Mouse (Mus musculus): ENCODE measurements at regions not wholly inside any gene's neighbourhood (a gene's known extent, or its start where the extent isn't known, plus 50 kb on each side); places are given as distances from the start of the nearest gene placed in this dataset.

DNA sequence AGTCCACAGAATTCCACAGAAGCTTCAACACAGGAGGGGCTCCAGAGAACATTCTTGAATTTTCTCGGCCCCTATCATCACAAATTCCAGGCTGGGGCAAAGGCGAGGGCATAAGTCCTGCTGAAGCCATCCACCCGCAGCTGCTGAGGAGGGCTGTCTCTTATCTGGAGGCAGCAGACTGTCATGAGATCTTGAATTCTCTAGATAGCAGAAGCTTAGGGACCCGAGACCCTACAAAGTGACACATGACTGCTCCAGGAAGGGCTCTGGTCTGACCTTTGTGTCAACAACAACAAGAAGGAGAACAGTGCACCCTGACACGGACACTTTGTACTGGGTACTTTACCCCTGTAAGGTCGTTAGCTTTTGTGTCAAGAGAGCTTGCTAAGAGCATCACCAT is 57.2 kb downstream of the Lao1 start:
- DNase-seq (ENCODE audit: low spot score): peak; percentile 32

DNA sequence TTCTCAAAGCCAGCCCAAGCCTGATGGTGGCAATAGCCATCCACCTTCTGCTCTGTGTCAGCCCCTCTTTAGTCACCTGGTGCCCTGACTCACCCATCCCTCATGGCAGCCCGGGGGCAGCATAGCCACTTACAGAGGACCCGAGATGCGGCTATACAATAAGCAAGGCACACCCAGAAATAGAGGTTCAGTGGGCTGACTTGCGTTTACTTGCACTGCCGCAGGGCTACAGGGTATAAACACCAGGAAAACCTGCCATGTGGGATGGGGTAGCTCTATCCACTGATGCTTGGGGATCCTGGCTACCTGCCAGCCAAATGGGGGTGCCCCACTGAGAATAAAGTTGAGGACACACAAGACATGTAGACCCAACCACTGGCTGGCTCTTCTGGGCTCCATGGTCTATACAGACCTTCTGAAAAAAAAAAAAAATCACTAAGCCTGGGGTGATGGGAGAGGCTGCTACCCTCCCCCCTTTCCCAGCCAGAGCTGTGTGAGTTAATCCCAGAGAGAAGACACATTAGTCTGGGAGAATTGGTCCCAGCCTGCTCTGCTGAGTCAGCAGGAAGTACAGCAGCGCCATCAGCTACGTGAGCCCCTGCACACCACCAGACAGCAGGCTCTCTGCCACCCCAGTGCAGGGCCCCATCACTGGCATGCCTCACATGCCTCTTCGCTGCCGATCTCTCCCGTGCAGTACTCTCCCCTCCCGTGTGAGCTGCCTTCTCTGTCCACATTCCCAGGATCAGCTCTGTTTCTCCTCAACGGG is 57.8 kb downstream of the Lao1 start:
- peak; percentile 82 for DNase-seq (ENCODE audit: low spot score)

DNA sequence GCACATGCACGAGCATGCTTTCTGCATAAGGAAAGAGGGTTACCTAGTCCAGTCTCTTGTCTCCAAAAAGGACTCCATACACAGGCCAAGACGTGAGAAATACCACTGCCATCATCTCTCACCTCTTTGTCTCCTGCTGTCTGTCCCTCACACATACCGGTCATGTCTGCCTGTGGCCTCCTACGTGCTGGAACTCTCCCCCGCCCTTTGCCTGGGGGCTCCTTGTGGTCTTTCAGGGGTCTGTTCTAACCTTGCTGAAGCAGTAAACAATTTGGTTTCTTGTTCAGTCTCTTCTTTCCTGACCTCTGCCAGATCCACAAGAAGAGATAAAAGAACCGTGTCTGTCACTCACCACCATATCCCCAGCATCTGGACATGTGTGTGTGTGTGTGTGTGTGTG is 61.0 kb downstream of the Lao1 start:
- no peak for DNase-seq (ENCODE audit: low spot score)

DNA sequence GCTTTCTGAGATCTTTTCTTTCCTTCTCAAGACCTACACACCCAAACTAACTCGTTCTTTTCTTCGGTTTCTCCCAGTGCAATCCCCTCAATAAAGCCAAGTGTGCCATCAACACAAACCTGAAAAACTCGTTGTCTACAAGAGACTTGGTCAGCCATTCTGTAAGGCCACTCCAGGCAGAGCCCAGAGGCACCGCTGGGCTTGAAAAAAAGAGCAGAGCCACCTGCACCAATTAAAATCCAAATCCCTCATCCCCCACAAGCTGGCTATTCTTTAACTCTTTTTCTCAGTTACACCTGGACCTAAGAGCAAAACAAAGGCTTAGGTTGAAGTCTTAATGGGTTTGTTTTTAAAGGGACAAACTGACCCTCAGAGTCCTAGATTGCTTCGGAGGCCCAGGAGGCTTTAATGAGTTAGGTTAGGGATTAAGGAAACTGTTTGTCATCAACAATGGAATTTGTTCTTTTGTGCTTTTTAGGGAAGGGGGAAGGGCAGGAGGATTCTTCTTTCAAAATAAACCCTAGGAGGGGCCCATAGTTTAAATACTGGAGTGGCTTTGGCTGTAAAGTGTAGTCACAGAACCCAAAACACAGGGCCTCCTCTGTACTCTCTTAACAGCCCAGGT is 65.0 kb downstream of the Lao1 start:
- DNase-seq (ENCODE audit: low spot score): no peak

DNA sequence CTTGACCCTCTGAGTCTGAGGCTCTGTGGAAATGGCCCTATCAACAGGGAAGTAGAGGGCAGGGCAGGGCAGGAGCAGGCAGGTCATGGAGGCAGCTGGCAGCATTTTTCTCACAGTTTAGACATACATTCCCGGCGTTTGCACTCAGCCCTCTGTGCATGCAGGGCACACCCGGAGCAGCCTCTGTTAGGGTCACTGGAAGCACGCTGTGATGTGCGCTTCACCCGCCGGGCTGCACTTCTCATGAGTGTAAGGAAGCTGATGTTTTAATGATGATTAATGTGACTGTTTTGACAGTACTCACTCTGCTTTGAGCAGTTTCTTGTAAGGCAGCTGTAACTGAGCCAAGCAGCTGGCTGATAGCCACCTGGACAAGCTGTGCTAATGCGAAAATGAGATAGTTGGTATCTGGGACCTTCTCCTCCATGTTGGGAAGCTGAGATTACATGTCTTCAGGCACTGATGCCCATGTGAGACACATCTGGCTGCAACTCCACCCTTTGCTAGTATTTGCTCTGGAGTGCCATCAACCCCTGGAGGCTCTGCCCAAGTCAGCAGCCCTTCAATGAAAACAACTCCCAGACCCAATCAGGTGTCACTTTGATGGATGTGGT is 66.9 kb downstream of the Lao1 start:
- peak; percentile 70 for DNase-seq (ENCODE audit: low spot score)

DNA sequence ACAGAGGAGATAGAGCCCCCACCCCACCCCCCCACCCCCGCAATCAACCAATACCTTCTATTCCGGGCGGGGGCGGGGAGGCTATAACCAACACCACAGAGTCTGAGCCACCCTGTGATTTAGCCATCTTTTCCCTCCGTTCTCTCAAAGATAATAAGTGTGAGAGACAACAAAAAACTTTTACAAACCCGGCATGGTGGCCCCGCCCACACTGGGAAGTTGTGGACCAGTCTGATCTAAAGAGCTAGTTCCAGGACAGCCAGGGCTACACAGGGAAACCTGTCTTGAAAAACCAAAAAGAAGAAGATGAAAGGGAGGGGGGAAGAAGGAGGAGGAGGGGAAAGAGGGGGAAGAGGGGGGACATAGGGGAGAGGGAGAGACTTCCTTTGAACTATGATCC is 67.7 kb downstream of the Lao1 start:
- no peak for DNase-seq (ENCODE audit: low spot score)

DNA sequence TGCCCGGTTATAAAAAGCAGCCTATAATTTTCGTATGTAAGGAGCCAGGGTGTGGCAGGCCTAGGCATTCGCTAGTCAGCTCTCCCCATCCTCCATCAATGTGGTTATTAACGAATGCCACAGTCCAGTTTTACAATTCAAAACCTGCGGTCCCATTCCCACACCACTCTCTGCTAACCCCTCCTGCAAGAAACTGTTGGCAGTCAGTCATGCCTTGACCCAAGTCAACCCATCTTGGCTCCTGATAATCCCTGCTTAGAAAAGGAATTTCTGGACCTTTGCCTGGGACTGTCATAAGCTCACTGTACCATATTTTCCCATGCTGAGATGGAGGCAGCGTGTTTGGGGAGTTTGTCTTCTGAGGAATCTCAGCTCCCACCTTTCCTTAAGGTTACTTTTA is 68.4 kb downstream of the Lao1 start:
- no peak for DNase-seq (ENCODE audit: low spot score)

DNA sequence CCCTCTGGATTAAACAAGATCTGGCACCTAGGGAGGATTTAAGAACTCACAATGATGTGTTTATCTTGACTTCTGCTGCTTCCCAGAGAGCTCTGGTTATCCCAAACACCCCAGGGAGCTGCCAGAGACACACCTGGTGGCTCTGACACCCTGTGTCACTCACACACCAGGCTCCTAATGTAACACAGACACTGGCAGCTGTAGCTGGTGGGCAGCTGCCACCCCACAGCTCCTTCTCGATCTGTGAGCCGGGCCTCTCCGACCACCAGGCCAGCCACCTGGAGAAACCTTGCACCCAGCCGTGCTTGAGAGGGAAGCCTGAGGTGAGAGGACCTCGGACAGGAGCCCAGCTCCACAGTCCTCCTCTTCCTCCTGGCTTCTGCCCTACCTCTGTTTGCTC is 69.5 kb downstream of the Lao1 start:
- DNase-seq (ENCODE audit: low spot score): no peak

DNA sequence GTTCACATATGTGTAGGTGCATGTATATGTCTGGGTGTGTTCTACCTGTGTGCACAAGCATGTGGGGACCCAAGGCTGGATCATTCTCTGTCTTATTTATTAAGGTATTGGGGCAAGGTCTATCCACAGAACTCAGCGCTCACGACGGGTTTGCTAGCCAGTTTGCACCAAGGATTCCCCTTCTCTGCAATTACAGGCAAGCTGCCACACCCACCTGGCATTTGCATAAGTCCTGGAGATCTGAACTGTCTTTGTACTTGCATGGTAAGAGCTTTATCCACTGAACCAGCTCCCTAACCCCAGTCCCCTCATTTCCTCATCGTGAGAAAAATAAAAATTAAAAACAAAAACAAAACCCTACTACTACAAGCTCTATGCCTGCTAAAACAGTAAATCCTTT is 71.6 kb downstream of the Lao1 start:
- no peak for DNase-seq (ENCODE audit: low spot score)

DNA sequence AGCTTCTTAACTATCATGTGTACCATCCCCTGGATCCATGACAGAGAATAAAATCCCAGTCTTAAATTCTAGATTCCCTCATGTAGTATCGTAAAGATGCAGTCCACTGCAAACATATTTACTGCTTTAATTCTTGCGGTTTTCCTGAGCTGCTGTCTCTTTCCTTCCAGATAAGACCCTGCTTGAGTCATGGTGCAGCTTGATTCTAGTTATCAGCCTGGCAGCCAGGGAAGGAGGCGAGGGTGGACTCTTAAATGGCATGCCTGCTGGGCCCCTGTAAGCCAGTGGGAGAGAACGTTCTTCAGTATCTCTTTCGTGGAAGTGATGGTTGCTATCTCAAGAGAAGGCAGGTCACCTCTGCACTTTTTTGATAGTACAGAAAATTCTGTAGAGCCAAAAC is 71.9 kb upstream of the Slc2a1 start:
- no peak for DNase-seq (ENCODE audit: low spot score)

DNA sequence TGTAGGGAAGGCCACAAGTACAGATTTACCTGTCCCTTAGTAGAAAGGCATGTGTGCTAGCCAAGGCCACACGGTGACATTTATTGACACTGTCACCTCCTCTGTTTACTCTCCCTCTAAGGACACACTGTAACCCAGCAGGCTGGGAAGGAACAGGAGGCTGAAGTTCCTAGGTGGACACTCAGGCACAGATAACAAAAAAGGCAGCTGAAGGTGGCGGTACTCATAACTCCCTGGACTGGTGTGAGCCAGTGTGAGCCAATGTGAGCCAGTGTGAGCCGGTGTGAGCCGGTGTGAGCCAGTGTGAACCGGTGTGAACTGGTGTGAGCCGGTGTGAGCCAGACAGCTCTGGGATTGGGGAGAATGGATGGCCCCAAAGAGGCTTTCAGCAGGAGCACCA is 68.5 kb upstream of the Slc2a1 start:
- DNase-seq (ENCODE audit: low spot score): no peak

DNA sequence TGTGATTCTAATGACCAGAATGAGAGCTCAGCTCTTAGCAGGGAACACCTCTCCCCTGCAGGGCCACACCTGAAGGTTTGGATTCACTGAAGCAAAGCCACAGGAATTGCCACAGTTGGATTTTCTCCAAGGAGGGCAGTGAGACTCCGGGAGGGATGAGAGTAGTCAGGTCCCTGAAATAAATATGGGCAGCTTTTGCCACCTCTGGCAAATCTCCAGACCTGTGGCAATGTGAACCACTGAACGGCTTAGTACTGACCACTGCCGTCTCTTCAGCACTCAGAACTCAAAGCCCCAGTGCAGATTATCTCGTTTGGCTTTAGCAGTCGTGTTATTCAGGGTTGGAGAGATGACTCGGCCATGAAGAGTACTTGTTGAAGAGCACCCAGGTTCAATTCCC is 66.9 kb upstream of the Slc2a1 start:
- no peak for DNase-seq (ENCODE audit: low spot score)

DNA sequence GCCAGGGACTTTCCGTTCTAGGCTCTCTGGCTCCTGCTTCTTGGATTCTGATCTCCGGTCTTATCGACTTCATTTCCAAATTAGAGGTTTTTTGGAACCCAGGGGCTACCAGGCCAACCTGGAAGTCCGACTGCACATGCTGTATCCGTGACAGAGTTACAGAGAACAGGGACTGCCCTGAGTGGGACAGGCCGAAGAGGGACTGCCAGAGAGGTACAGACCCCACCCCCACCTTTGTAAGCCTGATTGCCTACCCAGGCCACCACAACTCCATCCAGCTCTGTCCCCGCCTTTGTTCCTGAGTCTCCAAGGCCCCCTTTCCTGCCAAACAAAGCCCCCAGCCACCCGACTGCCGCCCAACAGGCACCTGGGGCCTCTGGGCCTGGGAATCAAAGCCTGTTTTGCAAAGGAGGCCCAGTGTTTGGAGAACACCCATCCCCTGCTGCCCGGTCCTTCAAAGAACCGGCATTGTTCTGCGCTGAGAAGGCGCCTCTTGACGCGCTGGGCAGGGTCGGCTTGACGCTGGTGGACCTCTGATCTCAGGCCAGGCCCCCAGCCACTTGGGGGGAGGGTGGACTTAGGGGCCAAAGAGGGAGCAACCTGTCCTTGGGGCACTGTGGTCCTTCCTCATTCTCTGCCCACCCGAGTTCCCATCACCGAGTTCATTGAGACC is 64.4 kb upstream of the Slc2a1 start:
- DNase-seq (ENCODE audit: low spot score): no peak

DNA sequence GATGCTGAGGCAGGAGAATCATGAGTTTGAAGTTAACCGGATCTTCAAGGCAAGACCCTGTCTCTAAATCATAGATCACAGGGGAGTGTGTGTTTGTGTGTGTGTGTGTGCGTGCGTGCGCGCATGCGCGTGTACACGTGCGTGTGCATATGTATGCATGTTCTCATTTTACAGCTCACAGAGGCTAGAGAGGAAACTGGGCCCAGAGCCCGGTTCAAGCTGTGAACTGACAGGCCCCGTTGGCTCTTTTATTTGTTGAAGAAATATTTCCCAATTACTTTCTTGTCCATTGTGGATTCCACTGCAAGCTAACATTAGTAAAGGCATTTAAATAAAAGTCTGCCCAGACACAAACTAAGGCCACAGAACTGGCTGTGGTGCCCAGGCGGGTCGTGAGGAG is 63.7 kb upstream of the Slc2a1 start:
- no peak for DNase-seq (ENCODE audit: low spot score)

DNA sequence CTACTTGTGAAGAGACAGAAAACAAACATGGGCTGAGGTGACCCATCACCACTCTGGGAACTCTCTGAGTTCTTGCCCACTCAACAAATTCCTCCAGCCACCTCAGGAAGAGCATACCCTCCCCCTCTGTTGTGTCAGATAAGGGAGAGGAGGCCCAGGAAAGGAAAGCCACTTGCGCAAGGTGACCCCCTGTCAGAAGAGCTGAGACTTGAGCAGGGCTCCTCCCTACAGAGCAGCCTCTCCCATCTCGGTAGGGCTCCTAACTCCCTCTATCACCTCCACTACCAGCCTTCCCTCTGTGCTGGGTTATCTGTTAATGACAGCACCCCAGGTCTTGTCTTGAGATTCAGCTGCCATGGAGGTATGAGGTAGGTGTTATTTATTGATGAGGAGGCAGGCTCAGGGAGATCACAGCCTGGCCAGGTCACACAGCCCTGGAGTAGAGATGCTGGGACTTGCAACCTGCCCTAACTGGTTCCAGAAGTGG is 57.6 kb upstream of the Slc2a1 start:
- DNase-seq (ENCODE audit: low spot score): no peak

DNA sequence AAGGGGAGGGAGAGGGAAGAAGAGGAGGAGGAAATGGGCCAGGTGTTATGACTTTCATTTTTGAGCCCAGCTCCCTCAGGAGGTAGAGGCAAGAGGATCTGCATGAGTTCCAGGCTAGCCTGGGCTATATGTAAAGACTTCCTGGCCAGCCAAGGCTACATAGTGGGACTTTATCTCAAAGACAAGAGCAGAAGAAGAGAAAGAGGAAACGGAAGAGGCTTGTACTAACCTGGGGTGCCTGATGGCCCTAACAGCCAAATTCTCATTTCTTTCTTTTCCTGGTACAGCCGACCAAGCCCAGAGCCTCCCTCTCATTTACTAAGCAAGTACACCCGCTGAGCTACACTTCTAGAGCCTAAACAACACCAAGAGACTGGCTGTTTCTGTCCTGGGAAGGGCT is 56.0 kb upstream of the Slc2a1 start:
- DNase-seq (ENCODE audit: low spot score): no peak

DNA sequence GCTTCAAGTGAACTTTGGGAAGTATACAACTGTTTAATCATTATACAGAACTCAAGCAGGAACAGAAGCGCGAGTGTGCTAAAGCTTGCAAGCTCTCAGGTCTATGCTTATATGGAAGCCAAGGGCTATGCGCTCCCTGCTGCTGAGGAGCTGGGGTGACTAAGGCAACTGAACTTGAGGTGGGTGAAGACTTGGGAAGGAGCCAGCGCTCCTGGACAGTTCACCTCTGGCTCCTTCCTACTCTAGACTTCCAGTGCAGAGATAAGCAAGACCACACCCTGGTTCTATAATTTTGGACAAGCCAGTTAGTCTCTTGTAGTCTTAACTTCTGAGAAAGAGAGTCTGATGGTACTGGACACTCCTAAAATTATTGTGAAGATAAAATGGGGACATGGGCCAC is 55.3 kb upstream of the Slc2a1 start:
- DNase-seq (ENCODE audit: low spot score): no peak

DNA sequence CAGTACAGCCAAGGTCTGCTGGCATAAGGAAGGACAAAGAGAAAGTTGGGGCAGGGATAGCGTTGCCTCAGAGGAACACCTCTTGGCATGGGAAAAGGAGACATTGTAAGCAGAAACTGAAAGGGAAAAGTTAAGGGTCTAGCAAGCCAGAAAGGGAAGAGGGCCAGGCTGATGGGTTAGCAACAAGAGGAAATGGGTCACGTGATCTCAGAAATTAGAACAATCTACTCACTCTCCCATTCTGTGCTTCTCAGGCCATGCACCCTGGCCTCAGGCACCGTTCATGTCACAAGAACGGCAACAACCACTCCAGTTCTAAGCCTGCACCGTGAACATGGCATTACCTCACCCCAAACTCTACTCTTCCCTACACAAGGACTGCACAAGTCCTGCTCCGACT is 54.8 kb upstream of the Slc2a1 start:
- no peak for DNase-seq (ENCODE audit: low spot score)

DNA sequence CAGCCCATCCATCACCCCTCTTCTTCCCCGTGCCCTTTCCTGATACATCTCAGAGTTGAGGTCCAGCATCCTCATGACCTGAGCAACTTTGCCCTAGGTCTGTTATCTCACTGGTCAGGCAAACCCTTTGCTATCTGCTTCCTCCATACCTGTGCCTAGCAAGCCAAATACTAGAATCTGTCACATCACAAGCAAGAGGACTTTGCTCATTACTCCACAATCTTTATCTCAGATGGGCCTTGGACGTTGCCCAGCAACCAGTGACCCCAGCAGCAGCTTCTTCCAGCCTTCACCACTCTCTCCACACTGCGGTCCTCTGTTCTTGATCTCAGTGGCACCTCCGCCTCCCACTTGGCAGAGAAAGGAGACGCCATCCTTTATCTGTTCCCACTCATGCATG is 54.4 kb upstream of the Slc2a1 start:
- no peak for DNase-seq (ENCODE audit: low spot score)

DNA sequence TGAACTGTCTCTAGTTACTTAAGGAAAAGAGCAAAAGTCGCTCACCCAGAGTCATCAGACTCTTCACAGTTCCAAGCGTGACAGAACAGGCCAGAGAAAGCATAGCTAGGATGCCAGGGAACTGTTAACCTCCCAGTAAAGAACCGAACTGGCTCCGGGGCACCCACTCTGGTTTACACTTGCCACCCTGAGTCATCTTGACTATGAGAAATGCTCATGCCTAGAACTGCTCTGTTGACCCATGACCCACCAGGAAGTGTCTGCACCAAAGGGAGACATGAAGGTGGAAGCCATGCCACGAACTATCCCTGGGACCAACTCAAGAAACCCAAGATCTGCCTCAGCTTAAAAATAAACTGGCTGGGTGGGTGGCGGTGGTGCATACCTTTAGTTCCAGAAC is 51.3 kb upstream of the Slc2a1 start:
- DNase-seq (ENCODE audit: low spot score): no peak

DNA sequence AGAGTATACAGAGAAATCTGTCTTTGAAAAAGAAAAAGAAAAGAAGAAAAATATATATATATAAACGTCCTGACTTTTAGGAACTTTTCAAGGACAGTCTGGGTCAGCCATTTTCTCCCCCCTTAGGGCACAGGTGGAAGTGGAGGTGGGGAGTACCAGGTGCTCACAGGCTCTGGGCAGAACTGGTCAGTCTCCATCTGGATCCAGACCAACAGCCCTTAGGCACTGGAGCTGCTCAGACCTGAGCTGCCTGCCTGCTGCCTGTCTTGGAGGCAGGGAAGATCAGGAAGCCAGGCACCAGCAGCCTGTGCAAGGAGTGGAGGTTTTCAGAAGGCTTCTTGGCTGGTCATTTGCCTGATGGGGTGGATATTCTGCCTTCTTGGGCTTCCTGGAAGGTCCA is 50.7 kb upstream of the Slc2a1 start:
- DNase-seq (ENCODE audit: low spot score): no peak

Measured in embryo, embryonic 10 days (tissue).